Mouse (Mus musculus) fibroblast of lung, adult 2 months (primary cell): Measurements from ENCODE around the gene D630003M21Rik.

Source experiments
- DNase-seq: peaks from one replicate; pipeline ENCODE4 v3.0.0-alpha.2; 2011; ENCODE audit warnings: low read depth

D630003M21Rik gene

GRCm38 (mm10) chr2:158194945-158195640 lies 33.9 kb downstream of the D630003M21Rik start:
- DNase-seq: no peak

- DNase-seq: no peak
These were observed 35.2 kb downstream of the D630003M21Rik start for GRCm38 (mm10) chr2:158193611-158194336.

DNA sequence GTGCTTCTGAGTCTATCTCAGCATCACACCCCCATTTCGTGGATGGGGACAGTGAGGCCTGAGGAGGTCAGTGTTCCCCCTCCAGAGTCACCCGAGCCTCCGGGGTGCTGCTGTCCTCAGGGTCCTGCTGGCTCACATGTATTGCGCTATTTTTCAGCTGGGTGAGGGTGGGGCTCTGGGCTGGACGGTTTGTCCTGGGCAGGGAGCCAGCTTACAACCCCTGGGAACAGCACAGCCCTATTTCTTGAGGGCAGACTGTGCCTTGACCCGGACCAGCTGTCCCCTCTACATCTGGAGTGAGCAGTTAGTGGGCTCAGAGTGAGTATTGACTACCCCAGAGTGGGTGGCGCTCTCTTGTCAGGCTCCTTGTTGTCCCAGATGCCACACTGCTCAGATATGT lies 37.9 kb downstream of the D630003M21Rik start:
- no peak for DNase-seq

- DNase-seq: no peak
These were observed 39.6 kb downstream of the D630003M21Rik start for GRCm38 (mm10) chr2:158189451-158189850.

- DNase-seq: no peak
These were observed 42.7 kb downstream of the D630003M21Rik start for GRCm38 (mm10) chr2:158186206-158186871.

GRCm38 (mm10) chr2:158183266-158183665 lies 45.8 kb downstream of the D630003M21Rik start:
- DNase-seq: no peak

- no peak for DNase-seq
These were observed 47.1 kb downstream of the D630003M21Rik start for GRCm38 (mm10) chr2:158181932-158182331.

- no peak for DNase-seq
These were observed 48.2 kb downstream of the D630003M21Rik start for GRCm38 (mm10) chr2:158180797-158181196.

DNA sequence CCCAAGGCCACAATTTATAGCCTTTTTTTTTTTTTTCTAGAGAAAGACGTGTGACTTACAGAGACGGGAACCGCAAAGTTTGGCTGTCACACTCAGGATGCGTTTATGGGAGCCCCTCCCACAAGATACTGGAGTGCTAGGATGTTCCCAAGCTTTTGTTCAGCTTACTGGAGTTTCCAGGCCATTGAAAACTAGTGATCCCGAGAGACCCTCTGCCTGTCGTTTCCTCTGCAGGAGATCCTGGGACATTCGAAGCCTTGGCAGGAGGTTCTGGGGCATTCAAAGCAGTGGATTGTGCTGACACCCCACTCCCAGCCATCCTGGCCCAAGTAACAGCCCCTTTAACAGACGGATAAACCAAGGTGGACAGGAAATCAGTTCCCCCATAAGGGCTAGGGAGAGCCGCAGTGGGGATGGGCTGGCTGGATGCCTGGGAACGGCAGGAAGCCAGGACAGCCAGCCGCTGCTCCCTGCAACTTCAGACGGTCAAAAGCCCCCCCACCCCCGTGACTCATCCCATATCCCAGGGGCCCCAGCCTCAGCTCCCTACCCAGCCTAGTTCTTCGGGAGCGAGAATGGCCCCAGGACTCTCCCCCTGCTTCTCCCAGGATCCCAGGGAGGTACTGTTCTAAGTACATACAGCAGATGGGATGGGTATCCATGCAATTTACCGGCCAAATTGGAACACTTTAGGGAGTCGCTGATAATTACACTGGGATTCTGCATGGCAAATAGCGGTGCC lies 49.5 kb downstream of the D630003M21Rik start:
- DNase-seq: no peak

GRCm38 (mm10) chr2:158178696-158179369 lies 50.2 kb downstream of the D630003M21Rik start:
- DNase-seq: no peak

DNA sequence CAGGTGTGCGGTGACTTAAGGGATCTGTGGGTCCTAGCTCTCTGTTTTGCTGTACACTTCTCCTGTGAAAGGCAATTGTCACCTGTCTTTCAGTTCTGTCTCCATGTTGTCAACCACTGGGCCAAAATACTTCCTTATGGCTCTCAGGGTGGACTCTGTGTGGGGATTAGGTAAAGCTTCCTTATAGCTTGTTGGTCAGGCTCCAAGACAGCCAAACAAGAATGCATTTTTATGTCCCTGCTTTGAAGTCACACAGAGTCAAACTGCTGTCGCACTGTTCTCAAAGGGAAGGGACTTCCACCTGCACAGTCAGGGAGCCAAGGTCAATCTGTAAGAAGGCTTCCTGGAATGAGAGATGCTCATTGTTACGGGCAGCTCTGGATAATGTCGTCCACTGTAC lies 50.9 kb downstream of the D630003M21Rik start:
- no peak for DNase-seq

DNA sequence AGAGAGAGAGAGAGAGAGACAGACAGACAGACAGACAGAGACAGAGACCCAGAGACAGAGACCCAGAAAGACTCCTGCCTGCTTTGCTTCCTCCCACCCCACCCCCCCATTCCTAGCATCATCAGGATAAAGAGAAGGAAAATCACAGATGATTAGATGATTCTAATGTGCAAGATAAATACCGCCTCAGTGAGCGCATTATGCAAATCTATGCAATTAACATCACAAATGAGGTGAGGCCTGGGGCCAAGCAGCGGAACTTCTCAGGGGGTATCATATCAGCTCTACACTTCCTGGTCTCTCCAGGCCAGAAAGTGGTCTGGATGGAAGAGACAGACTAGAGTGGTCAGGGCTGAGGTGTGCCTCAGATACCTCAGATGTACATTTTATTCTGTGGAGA lies 51.4 kb downstream of the D630003M21Rik start:
- DNase-seq: no peak

DNA sequence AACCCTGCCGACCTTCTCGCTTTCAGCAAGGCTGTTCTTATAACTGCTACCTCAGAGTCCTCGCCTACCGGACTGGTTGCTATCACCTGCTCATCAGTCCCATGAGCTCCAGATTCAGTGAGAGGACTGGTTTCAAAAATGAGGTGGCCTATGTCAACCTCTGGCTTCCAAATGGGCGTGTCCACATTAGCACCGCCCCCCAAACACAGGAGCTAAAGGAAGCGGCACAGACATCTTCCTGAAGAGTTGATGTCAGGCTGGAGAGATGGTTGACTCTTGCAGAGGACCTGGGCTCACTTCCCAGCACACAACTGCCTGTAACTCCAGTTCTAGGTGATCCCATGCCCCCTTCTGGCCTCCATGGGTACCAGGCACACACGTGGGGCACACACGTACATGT lies 52.3 kb downstream of the D630003M21Rik start:
- no peak for DNase-seq

DNA sequence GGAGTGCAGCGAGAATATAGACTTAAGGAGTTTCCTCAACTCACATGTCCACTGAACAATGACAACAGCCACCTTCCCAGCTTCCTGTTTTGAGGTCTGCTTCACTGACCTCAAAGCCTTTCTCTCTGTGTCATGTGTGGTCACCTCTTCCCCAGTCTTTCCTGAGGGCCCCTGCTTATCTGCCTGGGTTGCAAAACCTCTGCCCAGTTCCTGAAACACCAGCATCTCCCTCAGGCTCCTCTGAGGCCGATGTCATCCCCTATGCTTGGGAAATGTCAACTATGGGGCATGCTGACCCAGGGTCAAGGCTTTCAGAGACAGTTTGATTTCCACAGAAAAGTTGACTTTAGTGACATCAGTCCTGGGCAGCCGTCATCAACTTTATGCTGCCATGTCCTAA lies 53.6 kb downstream of the D630003M21Rik start:
- DNase-seq: no peak

- DNase-seq: no peak
These were observed 54.1 kb downstream of the D630003M21Rik start for GRCm38 (mm10) chr2:158174958-158175357.

DNA sequence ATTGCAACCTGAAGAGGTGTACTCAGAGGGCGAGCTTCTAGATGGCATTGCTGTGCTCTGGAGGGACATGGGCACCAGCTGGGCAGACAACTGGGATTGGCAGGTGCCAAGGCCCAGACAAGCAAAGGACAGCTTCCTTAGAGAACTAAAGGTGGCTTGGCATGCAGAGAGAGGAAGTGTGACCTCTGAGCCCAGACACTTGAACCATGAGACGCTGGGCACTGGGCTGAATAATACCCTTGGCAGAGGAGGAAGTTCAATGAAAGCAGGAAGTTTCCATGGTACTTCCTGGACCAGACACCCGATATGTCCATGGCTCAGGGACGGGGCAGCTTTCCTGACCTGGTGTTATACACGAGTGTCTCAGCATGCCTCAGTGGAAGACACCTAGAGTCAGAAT lies 54.6 kb downstream of the D630003M21Rik start:
- DNase-seq: no peak

DNA sequence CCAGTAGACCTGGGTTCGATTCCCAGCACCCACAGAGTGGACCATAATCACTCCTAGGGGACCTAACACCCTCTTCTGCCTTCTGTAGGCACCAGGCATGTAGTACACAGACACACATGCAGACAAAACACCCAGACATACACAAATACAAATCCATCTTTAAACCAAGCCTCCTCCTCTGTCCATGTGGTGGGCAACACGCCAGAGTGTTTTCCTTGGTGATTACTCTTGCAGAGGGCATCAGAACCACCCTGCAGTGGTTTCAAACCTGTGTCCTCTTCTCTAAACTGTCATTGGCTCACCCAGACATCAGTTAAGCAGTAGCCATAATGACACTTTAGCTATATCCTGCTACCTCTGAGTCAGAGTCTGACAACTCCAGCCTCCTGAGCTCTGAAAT lies 58.6 kb downstream of the D630003M21Rik start:
- no peak for DNase-seq

- no peak for DNase-seq
These were observed 59.3 kb downstream of the D630003M21Rik start for GRCm38 (mm10) chr2:158169771-158170170.

DNA sequence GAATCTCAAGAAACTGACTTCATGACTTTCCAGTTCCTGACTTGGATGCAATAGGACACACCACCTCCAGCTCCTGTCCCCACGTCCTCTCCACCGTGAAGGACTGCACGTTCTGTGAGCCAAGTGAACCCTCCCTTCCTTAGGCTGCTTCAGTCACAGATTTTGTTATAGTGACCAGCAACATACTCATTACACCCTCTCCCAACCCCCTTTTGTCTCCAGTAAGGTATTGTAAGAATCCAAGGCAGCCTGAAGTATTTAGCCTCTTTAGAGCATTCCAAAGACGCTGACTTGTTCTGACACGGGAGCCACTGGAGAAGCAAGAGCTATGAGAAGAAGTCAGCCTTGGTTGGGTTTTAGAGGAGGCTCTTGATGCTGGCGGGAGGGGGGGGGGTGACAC lies 59.7 kb downstream of the D630003M21Rik start:
- no peak for DNase-seq

DNA sequence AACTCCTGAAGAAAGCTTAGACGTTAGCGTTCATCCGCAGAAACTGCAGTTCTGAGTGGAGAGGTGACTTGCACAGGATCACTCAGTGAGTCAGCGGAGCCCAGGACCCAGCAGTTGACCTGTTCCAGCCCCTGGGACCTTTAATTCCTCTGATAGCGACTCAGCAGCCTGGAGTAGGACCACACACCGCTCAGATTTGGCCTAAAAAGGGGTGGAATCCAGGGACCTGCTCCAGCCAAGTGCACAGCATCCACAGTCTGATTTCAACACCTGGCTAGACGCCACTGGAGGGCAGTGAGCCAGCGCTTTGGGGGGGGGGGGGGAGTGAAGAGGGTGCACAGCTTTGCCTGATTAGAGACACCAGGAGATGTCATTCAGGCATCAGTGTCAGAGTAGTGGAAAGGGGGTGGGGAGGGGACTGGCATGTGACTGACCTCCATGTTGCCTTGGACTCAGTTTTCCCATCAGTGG lies 60.2 kb downstream of the D630003M21Rik start:
- no peak for DNase-seq

DNA sequence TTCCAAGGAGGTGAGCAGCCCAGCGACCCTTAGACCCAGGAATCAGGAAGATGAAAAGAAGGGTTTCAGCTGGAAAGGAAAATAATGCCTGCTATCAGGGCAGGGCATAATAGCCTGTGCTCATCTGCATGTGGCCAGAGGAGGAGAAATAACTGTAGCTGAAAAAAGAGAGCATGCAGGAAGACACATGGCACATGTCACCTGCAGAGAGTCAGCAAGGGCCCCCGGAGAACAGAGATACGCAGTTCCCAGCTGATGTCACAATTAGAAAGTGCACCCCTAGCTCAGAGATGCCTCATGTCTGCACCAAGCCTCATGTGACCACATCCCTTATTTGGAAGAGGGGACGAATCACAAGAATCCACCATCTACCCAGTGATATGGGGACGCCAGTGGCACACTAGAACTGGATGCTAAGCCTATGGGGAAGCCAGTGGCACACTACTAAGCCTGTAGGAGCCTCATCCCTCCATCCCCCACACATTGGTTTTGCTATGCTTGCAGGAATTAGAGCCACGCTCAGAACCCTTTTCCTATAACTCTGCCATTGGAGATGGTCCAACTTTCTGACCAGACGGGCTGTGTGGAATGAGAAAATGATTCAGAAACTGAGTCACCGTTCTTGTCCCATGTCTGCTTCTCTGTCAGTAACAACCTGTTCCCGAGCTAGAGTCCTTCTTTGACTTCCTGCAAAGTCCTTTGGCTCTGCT lies 61.4 kb downstream of the D630003M21Rik start:
- DNase-seq: no peak
